Mouse (Mus musculus) frontal cortex, adult (tissue): ENCODE measurements at regions not wholly inside any gene's neighbourhood (a gene's known extent, or its start where the extent isn't known, plus 50 kb on each side); places are given as distances from the start of the nearest gene placed in this dataset.
A peak's percentile ranks its signal among the peaks of the same experiment; 100 is the strongest.

Experiments
- ATAC-seq: cut with Nextera tagmentation; 2 replicates; pipeline ENCODE4 v1.9.2; 2017; ENCODE audit warnings: mild to moderate bottlenecking, moderate library complexity, mixed read lengths; ENCODE audit not compliant: low TSS enrichment

- no peak for ATAC-seq
Observed at GRCm38 (mm10) chr14:120102010-120102748, 59.9 kb upstream of the Oxgr1 start.

- no peak for ATAC-seq
Observed at GRCm38 (mm10) chr14:120102749-120103142, 60.5 kb upstream of the Oxgr1 start.

- no peak for ATAC-seq
Observed at GRCm38 (mm10) chr14:120109846-120110245, 67.6 kb upstream of the Oxgr1 start.

DNA sequence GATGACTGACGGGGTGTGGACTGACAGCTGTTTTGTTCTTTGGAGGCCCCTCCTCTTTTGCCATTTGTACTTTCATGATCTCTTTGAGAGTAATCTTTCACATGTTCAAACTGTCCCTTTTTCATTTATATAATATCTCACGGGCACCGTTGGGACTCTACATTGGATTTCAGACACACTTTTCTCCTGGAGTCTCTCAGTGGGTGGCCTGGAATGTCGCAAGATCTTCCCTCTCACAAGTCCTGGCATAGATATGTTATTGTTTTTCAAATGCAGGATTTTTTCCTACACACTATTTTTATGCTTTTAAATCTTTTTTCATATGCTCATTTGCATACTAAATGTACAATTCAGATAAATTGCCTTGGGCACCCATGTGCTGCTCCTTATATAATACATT lies 71.1 kb upstream of the Oxgr1 start:
- ATAC-seq = peak; percentile 81

DNA sequence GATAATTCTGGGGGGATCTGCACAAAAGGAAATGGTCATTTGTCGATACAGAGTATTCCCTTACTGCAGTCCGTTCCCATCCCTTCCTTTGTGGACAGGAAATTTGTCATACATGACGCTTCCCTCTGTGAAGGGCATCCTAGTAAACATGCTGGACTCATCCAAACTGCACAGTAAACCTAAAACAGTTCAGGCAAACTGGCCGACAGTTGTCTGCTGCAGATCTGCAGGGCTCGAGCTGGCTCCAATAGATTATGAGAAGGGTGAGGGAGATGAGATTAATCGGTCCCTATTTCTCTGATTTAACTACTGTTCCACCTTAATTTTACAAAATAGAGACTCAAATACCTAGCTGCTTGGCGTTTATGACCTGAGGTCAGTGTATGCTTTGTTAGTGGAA lies 76.3 kb upstream of the Oxgr1 start:
- no peak for ATAC-seq

DNA sequence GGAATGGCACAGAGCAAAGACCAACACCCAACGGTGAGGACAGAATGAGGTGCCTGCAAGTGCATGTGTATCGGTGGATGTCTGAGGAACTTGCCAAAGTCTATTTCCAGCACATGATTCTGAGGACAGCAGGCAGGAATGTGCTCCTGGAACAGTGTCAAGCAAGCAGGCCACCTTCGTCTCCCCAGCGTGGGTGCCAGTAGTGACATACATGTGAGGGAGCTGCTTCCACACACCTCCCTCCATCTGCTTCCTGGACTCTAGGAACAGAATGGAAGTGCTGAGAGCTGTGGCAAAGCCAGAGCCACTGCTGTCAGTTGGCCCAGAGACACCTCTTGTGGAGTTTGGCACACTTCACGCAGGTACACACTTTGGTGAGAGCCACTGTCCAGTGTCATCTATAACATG lies 76.9 kb upstream of the Oxgr1 start:
- ATAC-seq = peak; percentile 90

DNA sequence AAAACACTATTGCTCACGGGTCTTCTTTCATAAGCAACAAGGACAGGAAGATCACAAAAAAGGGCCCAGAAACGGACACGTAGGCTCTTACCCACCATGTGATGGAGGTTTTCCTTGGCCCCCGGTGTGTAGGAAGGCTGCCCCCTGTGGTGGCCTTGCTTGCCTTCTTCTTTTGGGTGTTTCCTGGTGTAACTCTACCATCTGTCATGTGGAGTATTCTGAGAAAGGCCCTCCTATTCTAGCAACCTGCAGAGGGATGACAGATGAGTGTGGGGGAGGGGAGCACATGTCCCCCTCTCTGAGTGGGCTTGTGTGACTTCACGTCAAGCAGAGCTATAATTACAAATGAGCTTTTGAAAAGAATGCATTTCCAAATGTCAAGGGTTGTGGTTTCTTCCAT lies 77.3 kb upstream of the Oxgr1 start:
- peak; percentile 38 for ATAC-seq

DNA sequence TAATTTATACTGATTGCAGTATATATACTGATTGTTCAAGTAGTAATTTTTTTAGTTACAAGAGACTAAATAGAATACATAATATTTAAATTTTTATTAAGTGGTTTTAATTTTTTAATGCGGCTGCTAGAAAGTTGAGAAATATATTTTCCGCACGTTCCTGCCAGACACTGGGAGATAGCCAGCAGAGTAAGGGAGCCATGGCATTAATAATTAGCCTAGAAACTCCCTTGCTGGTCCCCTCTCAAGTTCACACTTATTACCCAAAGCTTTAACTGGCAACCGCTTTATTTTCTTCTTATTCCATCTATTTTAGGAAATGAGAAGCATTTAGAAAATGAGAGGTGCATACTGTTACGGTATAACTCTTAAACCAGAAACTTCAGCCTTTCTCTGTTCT lies 78.0 kb upstream of the Oxgr1 start:
- ATAC-seq = no peak

DNA sequence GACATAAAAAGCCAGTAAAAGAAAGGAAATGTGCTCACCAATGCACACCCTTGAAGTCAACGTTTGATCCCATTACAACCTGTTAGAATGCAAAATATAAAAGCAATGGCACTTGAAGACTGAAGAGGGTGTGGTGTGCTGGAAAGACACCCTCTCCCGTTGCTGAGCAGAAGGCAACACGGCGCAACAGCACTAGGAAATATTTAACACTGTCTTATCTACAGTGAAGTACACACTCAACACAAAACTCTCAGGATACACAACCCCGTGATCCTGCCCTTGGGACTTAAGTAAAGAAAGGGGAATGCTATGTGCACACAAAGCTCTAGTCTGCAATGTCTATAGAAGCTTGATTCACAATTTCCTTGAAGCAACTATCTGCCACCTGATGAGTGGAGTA lies 83.1 kb upstream of the Oxgr1 start:
- ATAC-seq = no peak

DNA sequence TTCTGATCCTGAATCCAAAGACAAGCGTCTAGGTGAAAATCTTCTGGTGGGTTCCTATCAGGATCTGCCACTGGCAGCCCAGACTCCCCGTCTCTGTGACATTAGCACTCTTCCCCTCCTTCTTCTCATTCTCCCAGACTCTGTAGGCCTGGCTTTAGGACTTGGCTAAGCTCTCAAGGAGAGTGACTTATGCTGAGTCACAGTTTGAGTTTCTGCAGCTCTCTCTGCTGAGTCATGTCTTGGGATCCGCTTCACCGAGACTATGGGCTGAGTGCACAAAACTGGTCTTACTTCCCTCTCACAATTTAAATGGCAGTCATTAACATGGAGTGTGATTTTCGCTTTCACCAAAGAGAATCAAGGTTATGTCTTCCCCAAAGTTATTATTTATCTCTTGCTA lies 85.2 kb upstream of the Oxgr1 start:
- ATAC-seq = peak; percentile 97

DNA sequence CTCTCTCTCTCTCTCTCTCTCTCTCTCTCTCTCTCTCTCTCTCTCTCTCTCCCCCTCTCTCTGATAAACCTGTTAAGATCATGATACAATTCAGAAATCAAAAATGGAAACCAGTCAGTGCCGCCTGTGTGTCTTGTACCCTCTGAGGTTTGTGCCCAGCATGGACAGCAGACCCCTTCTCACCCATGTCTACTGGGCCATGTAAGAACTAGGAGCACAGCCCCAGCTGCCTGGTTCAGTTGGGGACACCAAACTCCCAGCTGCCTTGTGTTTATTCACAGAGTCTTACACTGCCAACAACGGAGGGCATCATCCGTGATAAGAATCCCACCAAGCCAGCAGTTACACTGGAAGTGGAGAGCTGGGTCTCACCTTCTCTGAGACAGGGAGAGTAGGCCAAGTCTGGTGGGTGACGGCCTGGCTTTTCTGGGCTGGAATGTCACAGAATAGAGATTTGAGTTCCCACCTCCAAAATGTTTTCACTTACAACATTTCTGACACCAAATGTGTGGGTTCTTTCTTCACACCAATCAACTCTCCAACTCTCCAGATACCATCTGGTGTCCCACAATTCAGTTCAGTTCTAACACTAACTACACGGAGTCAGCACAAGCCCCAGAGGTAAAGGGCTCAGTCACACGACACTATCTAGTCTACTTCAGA lies 92.2 kb upstream of the Oxgr1 start:
- peak; percentile 61 for ATAC-seq

DNA sequence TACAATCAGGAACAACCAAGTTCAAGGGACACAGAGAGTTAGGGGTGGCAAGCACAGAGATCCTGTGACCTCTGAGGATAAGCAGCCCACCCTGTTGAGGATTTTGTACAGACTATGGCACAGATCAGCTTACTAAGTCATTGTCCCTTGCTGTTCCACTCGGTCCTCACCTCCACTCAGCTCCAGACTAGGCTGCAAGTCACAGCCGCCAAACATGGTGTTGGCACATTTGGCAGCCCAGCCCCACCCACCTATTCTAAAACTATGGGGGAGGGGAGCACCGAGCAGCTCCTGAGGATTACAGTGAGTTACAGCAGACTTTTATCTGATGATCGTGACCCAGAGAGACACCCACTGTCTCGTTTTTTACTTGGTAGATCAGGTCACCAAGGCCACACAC lies 93.0 kb upstream of the Oxgr1 start:
- no peak for ATAC-seq

- peak; percentile 61 for ATAC-seq
Observed at GRCm38 (mm10) chr14:120136736-120137135, 94.5 kb upstream of the Oxgr1 start.

GRCm38 (mm10) chr14:120137680-120138136 lies 95.5 kb upstream of the Oxgr1 start:
- ATAC-seq = peak; percentile 76

DNA sequence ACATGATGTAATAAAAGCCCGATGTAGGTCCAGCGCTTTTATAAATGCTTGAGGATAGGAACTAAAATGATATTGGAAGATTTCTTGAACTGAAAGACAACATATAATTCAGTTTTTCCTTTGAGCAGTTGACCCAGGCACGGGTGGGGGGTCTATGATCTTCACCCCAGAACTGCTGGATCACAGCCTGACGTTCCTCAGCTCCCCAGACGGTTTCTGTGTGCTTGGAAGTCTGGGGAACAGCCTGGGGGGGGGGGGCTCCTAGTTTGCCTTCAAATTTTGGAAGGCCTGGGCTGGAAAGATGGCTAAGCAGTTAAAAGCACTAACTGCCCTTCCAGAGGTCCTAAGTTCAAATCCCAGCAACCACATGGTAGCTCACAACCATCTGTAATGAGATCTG lies 96.3 kb upstream of the Oxgr1 start:
- ATAC-seq = no peak

DNA sequence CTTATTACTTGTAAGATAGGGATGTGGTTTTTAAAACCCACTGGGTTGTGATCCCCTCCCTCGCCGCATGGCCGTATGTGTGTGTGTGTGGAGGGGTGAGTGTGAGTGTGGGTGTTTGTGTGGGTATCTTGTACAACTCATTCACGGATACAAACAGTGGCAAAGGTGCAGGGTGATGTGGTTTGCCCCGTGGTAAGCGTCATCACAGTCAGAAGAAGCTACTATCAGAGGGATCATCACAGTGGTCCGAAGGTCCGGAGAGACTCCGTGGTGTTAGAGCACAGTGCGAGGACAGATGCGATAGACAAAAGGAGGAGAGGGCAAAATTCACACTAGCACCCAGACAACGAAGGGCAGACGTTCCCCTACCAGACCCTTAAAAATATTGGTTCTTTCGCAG lies 97.0 kb upstream of the Oxgr1 start:
- ATAC-seq = no peak

DNA sequence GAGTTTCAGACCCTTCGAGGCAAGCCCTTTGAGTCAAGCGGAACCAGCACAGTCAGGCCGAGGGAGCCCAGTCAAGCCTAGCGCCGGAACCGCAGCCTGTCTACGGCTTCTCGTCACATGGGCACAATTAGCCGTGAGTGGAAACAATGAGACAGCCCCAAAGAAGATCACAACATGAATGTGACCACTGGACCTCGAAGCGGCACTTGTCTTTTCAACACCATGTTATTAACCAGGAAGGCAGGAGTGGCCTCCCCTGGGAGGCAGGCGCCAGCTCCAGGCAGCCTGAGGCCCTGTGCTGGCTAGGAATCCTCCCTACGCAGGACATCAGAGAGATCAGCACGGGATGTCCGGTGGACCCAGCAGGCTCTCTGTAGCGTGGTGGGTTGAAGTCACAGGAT lies 97.4 kb upstream of the Oxgr1 start:
- ATAC-seq = no peak

DNA sequence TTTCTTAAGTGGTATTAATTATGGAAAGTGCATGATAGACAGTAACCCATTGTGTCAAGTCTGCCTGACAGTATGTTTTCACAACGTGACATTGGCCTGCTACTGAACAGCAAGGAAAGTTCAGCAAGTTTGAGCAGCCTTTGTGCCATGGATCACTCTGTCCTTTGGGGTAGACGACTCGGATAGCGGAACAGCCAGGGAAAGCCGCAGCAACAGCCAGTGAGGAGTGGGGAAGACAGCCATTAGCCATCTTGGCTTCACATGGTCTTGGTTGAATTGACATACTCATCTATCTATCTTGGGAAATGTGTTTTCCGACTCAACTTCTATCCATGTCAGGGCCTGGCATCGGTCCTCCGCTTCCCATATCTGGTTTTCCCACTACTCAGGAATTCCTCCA lies 98.0 kb upstream of the Oxgr1 start:
- ATAC-seq = no peak

- no peak for ATAC-seq
Observed at GRCm38 (mm10) chr14:120140791-120141747, 98.8 kb upstream of the Oxgr1 start.

DNA sequence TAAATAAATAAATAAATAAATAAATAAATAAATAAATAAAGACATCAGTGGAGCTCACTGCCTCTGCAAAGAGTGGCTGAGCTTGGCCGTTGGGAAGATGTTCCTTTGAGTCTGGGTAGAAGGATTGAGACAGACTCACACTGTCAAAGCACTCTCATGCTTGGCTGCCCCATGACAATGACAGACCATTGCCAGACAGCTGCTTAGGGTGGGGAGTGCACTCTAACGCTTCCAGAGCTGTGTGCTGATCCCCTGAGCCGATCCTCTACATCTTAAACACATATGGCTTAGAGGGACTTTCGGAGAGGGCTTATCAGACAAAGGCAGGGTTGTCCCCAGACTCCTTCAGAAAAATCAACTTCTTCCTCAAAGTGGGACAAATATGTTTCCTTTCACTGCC lies 100.0 kb upstream of the Oxgr1 start:
- ATAC-seq = no peak

DNA sequence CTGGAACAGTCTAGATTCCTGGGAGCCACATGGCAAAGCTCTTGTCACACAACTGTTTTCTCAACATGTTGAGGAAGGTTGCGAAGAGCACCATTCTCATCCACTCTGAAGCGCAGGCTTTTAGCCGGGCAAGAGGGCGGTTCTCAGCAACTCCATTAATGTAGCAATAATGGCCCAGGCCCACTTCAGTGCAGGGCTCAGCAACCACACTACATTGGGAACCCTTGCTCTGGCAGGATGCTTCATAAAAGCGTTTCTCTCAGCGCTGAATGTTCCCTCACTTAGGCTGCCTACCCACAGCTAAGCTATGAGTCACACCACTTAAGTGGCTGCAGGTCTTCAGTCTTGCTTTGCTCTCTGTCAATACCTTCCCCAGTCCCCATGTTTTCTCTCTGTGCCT lies 102.2 kb upstream of the Oxgr1 start:
- peak; percentile 73 for ATAC-seq

- no peak for ATAC-seq
Observed at GRCm38 (mm10) chr14:120146312-120146711, 104.1 kb upstream of the Oxgr1 start.
